Mouse (Mus musculus): ENCODE data around the gene Ndufa4l2. TPM values are rescaled to one million over a fixed set of nuclear protein-coding genes. Genes with fewer than 3 reads are reported as not detected.
A peak's percentile ranks its signal among the peaks of the same experiment; 100 is the strongest.

Ndufa4l2 gene
- polyA plus RNA-seq, 1 experiment from 2014 or later, result 17.1 TPM

DNA sequence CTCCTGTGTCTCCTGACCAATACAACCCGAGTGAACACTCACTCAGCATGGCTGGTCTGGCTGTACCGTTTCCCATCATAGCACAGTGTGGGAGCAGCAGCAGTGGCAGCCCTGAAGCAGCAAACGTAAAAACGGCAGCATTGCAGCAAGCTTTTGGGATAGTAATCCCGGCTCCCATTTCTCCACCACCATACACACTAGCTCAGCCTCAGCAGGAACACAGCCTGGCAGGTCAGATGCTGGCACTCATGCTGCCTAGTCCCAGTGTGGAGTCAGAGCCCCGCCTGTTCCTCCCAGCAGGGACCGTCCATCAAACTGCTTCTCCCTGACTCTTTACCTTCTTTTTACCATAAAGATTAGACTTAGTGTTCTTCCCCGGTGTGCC, 23.6 kb upstream of the Ndufa4l2 start:
- WGBS, result 73% methylated on average over 8 of the region's 8 CpGs
- H3K9me3 ChIP-seq, result no peaks in the 10 kb centered on the region
- no peaks in the 10 kb centered on the region for H3K27me3 ChIP-seq
- H3K4me1 ChIP-seq, result no peaks in the 10 kb centered on the region
- ATAC-seq (replicated peaks), result no peak
- H3K27ac ChIP-seq (replicated peaks), result no peak overlapping the region
- peaks cover 64% of the 10 kb centered on the region for H3K36me3 ChIP-seq
- H3K4me3 ChIP-seq, result no peak overlapping the region
- H3K4me2 ChIP-seq (replicated peaks), result no peak overlapping the region
- H3K9ac ChIP-seq (replicated peaks), result no peak overlapping the region

DNA sequence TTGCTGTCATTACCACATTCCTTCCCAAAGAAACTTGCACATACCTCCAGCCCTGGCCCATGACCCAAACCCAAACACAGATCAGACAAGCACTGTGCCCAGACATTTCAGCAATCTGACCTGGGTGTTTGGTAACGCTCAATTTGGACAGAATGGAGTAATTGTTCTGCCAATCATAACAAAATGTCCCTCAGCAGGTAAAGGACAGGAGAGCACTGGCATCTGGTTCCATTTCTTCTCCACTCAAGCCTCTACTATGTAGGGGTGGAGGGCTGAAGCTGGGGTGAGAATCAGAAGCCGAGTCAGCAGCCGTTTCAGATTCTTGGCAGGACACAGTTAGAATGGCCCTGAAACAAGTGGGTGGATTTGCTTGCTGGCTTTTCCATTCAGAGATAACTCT, 22.6 kb upstream of the Ndufa4l2 start:
- Histone ChIP-seq H3K4me3 (no peak overlapping the region), H3K9me3 (no peaks in the 10 kb centered on the region), H3K9ac (replicated peaks) (no peak overlapping the region), H3K4me1 (no peaks in the 10 kb centered on the region), H3K4me2 (replicated peaks) (no peak overlapping the region), H3K27ac (replicated peaks) (no peak overlapping the region), H3K27me3 (no peaks in the 10 kb centered on the region), H3K36me3 (peaks cover 69% of the 10 kb centered on the region)
- ATAC-seq (replicated peaks), result no peak
- WGBS, result 85% methylated on average over 3 of the region's 3 CpGs

DNA sequence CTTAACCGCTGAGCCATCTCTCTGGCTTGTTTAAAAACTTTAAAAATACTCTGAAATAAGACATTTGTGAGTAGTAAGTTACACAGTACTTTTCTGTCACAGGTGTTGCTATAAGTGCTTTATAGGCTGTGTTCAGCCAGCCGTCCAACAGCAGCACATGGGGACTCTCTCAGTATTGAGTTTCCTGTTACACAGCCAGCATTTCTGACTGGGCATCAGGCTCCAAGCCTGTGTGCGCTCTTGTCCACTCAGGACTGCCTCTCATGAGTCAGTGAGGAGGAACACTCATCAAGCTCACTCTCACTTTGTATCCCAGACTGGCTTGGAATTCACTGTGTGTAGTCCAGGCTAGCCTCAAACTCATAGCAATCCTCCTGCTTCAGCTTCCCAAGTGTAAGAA, 18.6 kb upstream of the Ndufa4l2 start:
- WGBS, result 98% methylated on average over 3 of the region's 3 CpGs

DNA sequence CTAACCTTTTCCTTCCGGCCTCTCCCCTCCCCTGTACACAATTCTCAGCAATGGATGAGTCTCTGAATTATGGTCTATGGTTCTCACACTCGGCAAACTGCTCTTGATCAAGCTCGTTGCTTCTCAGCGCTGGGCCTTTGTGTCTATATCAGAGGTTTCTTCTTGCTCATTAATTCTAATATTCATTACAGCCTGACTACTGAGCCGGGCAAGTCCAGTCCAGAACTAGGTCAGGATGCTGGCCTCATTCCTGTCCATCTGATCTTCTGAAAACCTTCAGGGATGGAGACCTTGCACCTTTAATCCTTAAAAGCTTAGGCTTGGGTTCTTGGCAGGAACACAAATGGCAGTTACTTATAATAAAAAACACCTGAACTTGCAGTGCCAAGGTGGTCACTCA, 15.3 kb upstream of the Ndufa4l2 start:
- Histone ChIP-seq H3K36me3 (peaks cover 53% of the 10 kb centered on the region), H3K4me1 (no peaks in the 10 kb centered on the region), H3K4me3 (no peak overlapping the region), H3K27ac (replicated peaks) (no peak overlapping the region), H3K27me3 (no peaks in the 10 kb centered on the region), H3K9me3 (no peaks in the 10 kb centered on the region), H3K9ac (replicated peaks) (no peak overlapping the region), H3K4me2 (replicated peaks) (no peak overlapping the region)
- ATAC-seq (replicated peaks), result no peak
- WGBS, result 74% methylated on average over 5 of the region's 5 CpGs

More for the DNA sequence above, 18.6 kb upstream of the Ndufa4l2 start:
- no peak overlapping the region for H3K4me3 ChIP-seq
- no peaks in the 10 kb centered on the region for H3K27me3 ChIP-seq
- no peaks in the 10 kb centered on the region for H3K9me3 ChIP-seq
- H3K9ac ChIP-seq (replicated peaks), result no peak overlapping the region
- no peak for ATAC-seq (replicated peaks)
- no peak overlapping the region for H3K4me2 ChIP-seq (replicated peaks)
- H3K36me3 ChIP-seq, result peaks cover 77% of the 10 kb centered on the region
- no peak overlapping the region for H3K27ac ChIP-seq (replicated peaks)
- no peaks in the 10 kb centered on the region for H3K4me1 ChIP-seq

DNA sequence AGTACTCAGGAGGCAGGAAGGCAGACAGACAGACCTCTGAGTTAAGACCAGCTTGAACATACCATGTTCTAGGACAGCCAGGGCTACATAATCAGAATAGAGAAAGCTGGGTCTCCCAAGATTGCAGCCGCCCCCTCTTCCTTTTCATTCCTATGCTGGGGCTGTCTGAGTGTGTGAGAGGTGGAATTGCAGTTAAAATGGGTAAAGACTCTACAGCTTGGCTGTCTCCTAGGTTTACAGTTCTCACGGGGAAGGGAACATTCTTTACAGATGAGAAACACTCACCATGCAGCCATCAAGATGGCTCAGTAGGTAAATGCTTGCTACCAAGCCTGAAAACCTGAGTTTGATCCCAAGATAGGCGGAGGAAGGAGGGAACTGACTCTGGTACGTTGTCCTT, 14.7 kb upstream of the Ndufa4l2 start:
- Histone ChIP-seq H3K4me1 (no peaks in the 10 kb centered on the region), H3K36me3 (peaks cover 48% of the 10 kb centered on the region), H3K4me2 (replicated peaks) (no peak overlapping the region), H3K9me3 (no peaks in the 10 kb centered on the region), H3K27me3 (no peaks in the 10 kb centered on the region), H3K4me3 (no peak overlapping the region), H3K9ac (replicated peaks) (no peak overlapping the region), H3K27ac (replicated peaks) (no peak overlapping the region)
- ATAC-seq (replicated peaks), result no peak
- 82% methylated on average over 4 of the region's 4 CpGs for WGBS

DNA sequence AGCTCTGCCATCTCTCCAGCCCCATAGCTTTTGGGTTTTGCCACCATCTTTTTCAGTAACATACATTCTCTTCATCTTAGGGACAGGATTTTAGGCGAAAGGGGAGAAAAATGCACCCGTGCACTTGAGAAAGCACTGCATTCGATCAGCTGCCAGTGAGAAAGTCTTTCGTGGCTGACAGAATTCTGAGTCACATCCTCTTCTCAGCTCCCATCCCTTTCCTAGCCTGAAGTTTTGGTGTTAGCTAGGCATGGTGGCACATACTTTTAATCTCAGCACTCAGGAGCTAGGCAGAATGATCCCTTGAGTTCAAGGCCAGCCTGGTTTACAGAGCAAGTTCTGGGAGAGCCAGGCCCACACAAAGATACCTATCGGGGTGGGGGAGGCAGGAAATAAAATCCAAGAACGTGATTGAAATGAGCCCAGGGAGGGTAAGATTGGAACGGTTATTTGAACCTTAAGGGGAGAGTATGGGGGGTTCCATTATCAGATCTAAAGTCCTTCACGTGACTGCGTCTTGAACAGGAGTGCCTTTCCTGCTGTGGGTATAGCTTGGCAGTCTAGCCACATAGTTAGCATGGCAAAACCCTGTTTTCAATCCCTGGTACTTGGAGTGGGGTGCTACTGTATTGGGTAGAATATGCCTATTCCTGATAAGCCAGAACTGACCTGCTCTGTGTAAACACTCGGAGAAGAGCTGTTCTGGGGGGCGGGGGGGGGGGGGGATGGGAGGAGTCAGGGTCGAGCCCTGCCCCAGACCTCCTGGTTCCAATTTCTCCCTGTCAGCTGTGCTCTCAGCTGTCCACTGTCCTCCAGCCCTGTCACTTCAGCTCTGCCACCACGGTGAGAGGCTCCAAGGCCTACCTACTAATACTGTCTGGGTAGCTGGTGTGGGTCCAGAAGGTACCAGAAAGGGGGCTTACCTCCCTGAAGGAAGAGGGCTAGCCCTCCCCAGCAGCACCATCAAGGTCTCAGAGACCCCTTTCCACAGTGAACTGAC, 13.6 kb upstream of the Ndufa4l2 start, which contains the start of gene Stac3:
Gene Stac3, plus strand, starts transcription at position 793 of the 1,000 bp plus-strand sequence.
- Histone ChIP-seq H3K4me1 (no peaks in the 10 kb centered on the region), H3K27ac (replicated peaks) (no peak within 1 kb of the TSS), H3K4me3 (no peak within 1 kb of the TSS), H3K4me2 (replicated peaks) (no peak within 1 kb of the TSS), H3K9me3 (no peaks in the 10 kb centered on the region), H3K27me3 (no peaks in the 10 kb centered on the region), H3K9ac (replicated peaks) (no peak within 1 kb of the TSS), H3K36me3 (peaks cover 38% of the 10 kb centered on the region)
- WGBS, result 82% methylated on average over 13 of the region's 13 CpGs
- no peak for ATAC-seq (replicated peaks)

DNA sequence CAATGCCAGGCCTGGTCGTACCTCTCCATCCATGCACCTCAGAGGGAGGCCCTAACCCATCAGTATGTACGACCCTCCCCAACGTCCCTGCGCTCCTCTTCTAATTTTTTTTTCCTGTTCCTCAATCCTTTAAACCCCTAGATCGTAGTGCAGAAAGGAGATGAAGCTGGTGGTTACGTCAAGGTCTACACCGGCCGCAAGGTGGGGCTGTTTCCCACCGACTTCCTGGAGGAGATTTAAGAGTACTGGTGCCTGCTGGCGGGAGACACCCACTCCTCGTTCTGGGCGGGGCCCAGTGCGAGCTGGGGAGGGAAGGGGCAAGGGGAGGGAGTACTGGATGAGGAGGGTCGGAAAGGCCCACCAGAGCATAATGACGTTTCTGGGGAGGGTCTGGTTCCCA, 6.5 kb upstream of the Ndufa4l2 start:
- ATAC-seq (replicated peaks), result no peak
- Histone ChIP-seq H3K27ac (replicated peaks) (peak overlapping the region; percentile 99), H3K9ac (replicated peaks) (0 out of 2 replicates have a peak overlapping the region, but pooled peaks have one; percentile 8), H3K36me3 (no peaks in the 10 kb centered on the region; the same call in 1 of the 2 replicates), H3K9me3 (no peaks in the 10 kb centered on the region), H3K4me3 (peak overlapping the region; percentile 43), H3K4me1 (peaks cover 54% of the 10 kb centered on the region), H3K27me3 (no peaks in the 10 kb centered on the region), H3K4me2 (replicated peaks) (peak overlapping the region; percentile 95)
- 4% methylated on average over 15 of the region's 15 CpGs for WGBS

DNA sequence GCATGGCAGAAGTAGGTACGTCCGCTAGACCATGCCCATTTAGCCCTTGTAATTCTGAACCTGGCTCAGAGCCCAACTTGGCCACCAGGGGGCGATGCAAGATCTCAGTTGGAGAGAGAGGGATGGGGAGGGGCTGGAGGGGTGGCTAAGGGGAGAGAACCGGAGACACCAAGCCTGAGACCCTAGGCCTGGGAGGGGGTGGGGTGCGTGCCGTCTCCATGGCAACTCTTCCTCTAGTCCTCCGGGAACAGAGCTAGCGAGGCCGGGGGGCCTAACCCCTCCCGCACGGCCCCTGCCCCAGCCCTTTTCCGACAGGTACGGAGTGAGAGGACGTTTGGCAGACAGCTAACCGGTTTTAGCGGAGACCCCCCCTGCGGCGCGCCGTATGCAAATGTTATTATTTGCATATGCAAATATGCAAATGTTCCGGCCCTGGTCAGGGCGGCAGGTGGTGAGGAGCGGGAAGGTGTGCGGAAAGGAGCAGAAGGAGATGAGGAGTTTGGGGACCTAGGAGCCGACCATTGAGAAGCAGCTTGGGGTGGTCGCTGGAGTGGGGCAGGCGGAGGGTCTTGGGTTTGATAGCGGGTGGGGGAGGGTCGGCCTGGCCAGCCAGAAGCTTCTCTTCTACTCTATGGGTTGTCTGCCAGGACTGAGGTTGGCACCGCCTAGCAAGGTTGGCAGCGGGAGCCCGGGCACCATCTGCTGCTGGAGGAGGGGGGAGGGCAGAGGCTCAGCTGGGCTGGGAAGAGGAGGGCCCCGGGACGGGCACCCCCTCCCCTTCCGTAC, 5.5 kb upstream of the Ndufa4l2 start:
- peak overlapping the region; percentile 99 for H3K27ac ChIP-seq (replicated peaks)
- H3K4me1 ChIP-seq, result peaks cover 64% of the 10 kb centered on the region
- 0 out of 2 replicates have a peak, but pooled peaks cover under 1% of the 10 kb centered on the region for H3K27me3 ChIP-seq
- H3K9me3 ChIP-seq, result no peaks in the 10 kb centered on the region
- H3K4me2 ChIP-seq (replicated peaks), result peak overlapping the region; percentile 95
- H3K9ac ChIP-seq (replicated peaks), result peak overlapping the region; percentile 37
- under 1% methylated on average over 35 of the region's 35 CpGs for WGBS
- H3K4me3 ChIP-seq, result peak overlapping the region; percentile 43
- no peaks in the 10 kb centered on the region for H3K36me3 ChIP-seq
- ATAC-seq (replicated peaks), result peak; percentile 62

DNA sequence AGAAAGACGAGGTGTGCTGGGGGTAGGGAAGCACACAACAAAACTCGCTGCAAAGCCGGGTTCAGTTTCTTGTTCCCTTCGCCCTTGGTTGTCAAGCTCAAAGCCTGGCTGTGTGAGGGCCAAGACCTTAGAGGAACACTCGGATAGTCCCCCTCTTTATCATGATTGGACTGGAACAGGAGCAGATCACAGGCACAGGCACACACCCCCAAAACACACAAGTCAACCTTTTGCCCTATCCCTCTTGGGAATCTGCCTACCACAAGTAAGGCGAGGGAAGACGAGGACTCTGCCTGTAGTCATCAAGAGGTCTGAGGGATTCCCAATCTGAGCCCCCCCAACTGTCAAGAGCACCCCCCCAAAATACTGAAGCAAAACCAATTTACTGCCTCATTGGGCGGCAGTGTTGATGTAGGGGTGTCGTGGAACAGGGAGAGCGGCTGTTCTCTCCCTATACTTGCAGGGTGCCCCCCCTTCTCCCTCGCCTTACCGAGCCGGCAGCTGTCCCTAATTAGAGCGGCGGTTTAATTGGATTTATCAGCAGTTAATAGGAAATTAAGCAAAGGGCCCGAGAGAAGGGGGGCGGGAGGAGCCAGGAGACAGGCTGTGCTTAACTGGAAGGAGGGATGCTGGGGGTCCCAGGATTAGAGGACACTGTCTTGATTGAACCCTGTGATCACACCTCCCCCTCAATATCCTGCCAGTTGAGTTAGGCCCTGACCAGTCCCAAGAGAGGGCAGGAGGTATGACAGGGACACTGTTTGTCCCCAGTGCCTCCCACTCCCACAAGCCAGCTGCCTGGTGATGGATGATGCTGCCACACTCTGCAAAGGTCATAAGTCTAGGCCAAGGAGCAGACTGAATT, 4.7 kb upstream of the Ndufa4l2 start:
- 0 out of 2 replicates have a peak, but pooled peaks cover 9% of the 10 kb centered on the region for H3K27me3 ChIP-seq
- ATAC-seq (replicated peaks), result peak; percentile 33
- H3K4me1 ChIP-seq, result peaks cover 65% of the 10 kb centered on the region
- no peaks in the 10 kb centered on the region for H3K9me3 ChIP-seq
- WGBS, result 2% methylated on average over 17 of the region's 17 CpGs
- H3K4me2 ChIP-seq (replicated peaks), result peak overlapping the region; percentile 95
- peak overlapping the region; percentile 37 for H3K9ac ChIP-seq (replicated peaks)
- H3K27ac ChIP-seq (replicated peaks), result peak overlapping the region; percentile 99
- no peaks in the 10 kb centered on the region for H3K36me3 ChIP-seq
- H3K4me3 ChIP-seq, result peak overlapping the region; percentile 43

DNA sequence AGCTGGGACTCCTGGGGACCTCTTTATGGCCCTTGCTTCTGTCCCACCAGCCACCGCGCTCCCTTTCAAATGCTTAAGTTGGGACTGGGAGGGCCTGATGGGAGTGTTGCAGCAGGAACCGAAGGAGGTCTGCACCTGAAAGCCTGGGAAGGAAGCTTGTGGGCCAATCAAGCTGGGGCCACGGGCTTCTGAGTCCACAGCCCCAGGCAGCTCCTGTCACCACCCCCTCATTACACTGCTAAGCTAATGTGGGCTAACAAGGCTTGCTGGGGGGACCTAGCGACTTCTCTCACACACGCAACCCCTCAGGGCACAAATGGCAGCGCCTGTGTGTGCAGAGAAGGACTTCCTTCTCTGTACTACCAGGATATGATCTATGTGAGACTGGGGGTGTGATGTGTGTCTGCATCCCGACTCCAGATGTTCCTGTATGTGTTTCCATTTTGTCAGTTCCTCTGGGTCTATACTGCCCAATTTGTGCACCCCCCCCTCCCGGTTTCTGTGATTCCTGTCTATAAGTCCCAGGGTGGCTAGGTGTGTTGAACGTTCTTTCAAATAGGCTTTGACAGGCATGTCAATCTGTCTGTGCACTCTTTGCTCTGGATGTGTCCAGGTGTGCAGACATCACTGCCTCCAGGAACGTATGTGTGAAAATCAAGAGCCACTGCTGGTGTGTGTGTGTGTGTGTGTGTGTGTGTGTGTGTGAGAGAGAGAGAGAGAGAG, 3.7 kb upstream of the Ndufa4l2 start:
- WGBS, result 8% methylated on average over 11 of the region's 11 CpGs
- Histone ChIP-seq H3K4me1 (peaks cover 65% of the 10 kb centered on the region), H3K9ac (replicated peaks) (peak overlapping the region; percentile 91; the same call in 1 of the 2 replicates), H3K4me2 (replicated peaks) (peak overlapping the region; percentile 95), H3K4me3 (peak overlapping the region; percentile 51), H3K27ac (replicated peaks) (peak overlapping the region; percentile 99), H3K27me3 (peaks cover 11% of the 10 kb centered on the region; the same call in 1 of the 2 replicates), H3K36me3 (no peaks in the 10 kb centered on the region), H3K9me3 (no peaks in the 10 kb centered on the region)
- ATAC-seq (replicated peaks), result no peak

Measured in forebrain, embryonic 15.5 days (tissue).